Mouse (Mus musculus) erythroblast, embryonic 14.5 days (primary cell): ENCODE results near the gene Rftn1.

Source experiments
- GATA1 ChIP-seq: IDR thresholded peaks from 2 replicates; pipeline ENCODE4 v1.6.1; 2012; ENCODE audit warnings: low read length, inconsistent platforms, mixed read lengths
- TAL1 ChIP-seq: IDR thresholded peaks from 3 replicates; pipeline ENCODE4 v1.6.1; 2012; ENCODE audit warnings: low read length, inconsistent platforms, mixed read lengths

DNA sequence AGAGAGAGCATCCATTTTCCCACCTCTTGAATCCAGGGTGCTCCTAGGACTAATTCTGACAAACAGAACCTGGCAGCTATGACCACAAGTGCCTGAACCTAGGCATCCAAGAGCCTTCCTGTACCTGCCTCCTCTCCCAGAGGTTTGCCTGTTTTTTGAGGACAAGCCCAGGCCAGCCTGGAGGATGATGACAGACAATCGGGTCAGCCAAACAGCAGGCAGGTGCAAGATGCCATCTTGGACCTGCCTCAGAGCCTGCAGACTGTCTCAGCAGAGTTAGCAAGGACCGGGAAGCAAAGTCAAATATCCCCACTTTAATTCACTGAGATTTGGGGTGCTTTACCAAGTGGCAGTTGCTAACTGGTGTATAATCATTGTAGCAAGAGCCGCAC is 170.7 kb downstream of the Rftn1 start:
- TF ChIP-seq GATA1 (no peak), TAL1 (no peak)
